Mouse (Mus musculus) kidney, adult 2 months (tissue): Measurements from ENCODE around the gene Trp53tg5. TPM values are rescaled to one million over a fixed set of nuclear protein-coding genes. Genes with fewer than 3 reads are reported as not detected.

Experiments used
- DNase-seq: peaks from one replicate; pipeline ENCODE4 v3.0.0; 2021
- H3K27ac ChIP-seq: fragments of 200-500 bp; 2 replicates; pipeline ENCODE4 v1.5.1; 2012; ENCODE audit warnings: low read depth, low read length, control low read depth, inconsistent platforms; ENCODE audit not compliant: insufficient read depth
- H3K27me3 ChIP-seq: fragments of 200-500 bp; replicated peaks from 2 replicates; pipeline ENCODE4 v1.6.1; 2012; ENCODE audit warnings: mild to moderate bottlenecking, moderate library complexity, low read length, inconsistent platforms; ENCODE audit not compliant: control insufficient read depth, insufficient read depth
- H3K36me3 ChIP-seq: fragments of 200-500 bp; 2 replicates; pipeline ENCODE4 v1.6.1; 2012; ENCODE audit warnings: mild to moderate bottlenecking, moderate library complexity, low read length, inconsistent platforms; ENCODE audit not compliant: control insufficient read depth, insufficient read depth
- H3K4me1 ChIP-seq: fragments of 200-500 bp; 2 replicates; pipeline ENCODE4 v1.6.1; 2011; ENCODE audit warnings: low read length; ENCODE audit not compliant: control insufficient read depth, insufficient read depth
- H3K4me3 ChIP-seq: fragments of 200-500 bp; 2 replicates; pipeline ENCODE4 v1.5.1; 2011; ENCODE audit warnings: mild to moderate bottlenecking, low read depth, low read length, control low read depth; ENCODE audit not compliant: insufficient read depth
- CTCF ChIP-seq: fragments of 200-500 bp; conservative IDR thresholded peaks from 2 replicates; pipeline ENCODE4 v1.5.1; 2011; ENCODE audit warnings: low read depth, mild to moderate bottlenecking, control low read depth, low read length, moderate library complexity, mixed read lengths; ENCODE audit not compliant: insufficient read depth, insufficient read length
- POLR2A ChIP-seq: fragments of 200-500 bp; IDR thresholded peaks from one replicate; pipeline ENCODE4 v1.6.1; 2011; ENCODE audit warnings: low read depth, low read length, control low read depth
- WGBS: fragments of 180-500 bp; shearing (Covaris S2); methylation state at CpG from one replicate; pipeline ENCODE4 v1.1.7; 2018; 5-methylcytosine and 5-hydroxymethylcytosine counted together
- polyA plus RNA-seq: library from polyadenylated mRNA; depleted of rRNA; stranded (reverse); fragments of >200 nt; gene quantifications from 2 replicates; pipeline ENCODE4 v1.2.3, GENCODE M21; 2012

The Trp53tg5 gene
- polyA plus RNA-seq, 1 experiment = not detected

DNA sequence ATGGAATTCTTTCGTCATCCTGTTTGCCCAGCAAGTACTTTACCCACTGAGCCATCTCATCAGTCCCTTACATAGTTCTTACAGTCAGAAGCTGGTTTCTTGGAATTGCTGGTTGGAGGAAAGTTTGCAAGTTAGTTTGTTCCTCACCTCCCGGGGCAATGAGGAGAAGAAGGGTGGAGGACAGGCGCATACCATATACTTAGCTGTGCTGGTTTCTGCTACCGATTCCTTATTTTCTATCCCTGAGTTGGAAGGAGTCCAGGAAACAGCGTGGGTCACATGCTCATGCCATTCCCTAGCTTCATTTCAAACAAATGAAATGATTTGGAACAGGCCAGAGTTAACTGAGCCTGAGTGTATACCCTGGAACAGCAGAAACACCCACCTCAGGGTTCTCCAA is 24.6 kb downstream of the Trp53tg5 start:
- Histone ChIP-seq H3K27me3 (no peaks in the 10 kb centered on the region), H3K4me1 (peaks cover 14% of the 10 kb centered on the region), H3K36me3 (no peaks in the 10 kb centered on the region), H3K4me3 (no peak overlapping the region), H3K27ac (no peak overlapping the region)
- 37% methylated on average over 5 of the region's 5 CpGs for WGBS
- TF ChIP-seq POLR2A = no peak
- TF ChIP-seq CTCF = no peak
- peak; percentile 54 for DNase-seq

DNA sequence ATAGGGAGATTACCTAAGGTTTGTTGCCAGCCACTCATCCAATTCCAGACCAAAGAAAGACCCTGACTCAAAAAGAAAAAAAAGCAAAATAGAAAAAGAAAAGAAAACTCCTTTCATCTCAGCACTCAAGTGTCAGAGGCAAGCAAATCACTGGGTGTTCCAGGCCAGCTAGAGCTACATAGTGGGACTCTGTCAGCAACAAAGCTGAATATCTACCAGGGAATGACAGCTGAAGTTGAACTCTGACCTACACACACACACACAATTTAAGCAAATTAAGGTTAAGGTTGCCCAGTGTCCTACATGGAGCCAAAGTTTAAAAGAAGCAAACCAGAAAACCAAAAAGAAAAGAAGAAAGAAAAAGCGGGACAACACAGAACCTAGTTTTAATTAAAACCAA is 25.4 kb downstream of the Trp53tg5 start:
- DNase-seq = peak; percentile 66

DNA sequence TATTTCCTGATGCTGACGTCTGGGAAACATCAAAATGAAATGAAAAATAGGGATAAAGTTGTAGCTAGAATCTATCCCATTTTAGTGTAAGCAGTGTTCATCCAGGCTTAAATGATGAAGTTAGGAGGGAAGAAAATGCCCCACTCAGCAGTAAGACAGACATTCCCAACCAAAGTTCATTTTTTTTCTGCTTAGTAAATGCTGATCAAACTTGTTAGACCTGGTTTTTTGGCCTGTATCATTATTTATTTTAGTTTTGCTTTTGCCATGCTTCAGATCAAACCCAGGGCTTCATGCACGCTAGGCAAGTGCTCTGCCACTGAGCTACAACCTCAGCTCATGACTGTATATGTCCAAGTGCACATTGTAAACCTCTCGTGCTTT is 27.4 kb downstream of the Trp53tg5 start:
- H3K4me3 ChIP-seq = no peak overlapping the region
- TF ChIP-seq CTCF (no peak), POLR2A (no peak)
- H3K4me1 ChIP-seq = peaks cover 8% of the 10 kb centered on the region; the same call in 1 of the 2 replicates
- 50% methylated on average over 3 of the region's 3 CpGs for WGBS
- no peaks in the 10 kb centered on the region for H3K36me3 ChIP-seq
- peak; percentile 61 for DNase-seq
- no peaks in the 10 kb centered on the region for H3K27me3 ChIP-seq
- H3K27ac ChIP-seq = peak overlapping the region; percentile 34; the same call in 1 of the 2 replicates

More for the DNA sequence above, 25.4 kb downstream of the Trp53tg5 start:
- no peaks in the 10 kb centered on the region for H3K27me3 ChIP-seq
- no peak overlapping the region for H3K27ac ChIP-seq
- 52% methylated on average over 1 of the region's 1 CpGs for WGBS
- H3K36me3 ChIP-seq = no peaks in the 10 kb centered on the region
- TF ChIP-seq CTCF (no peak), POLR2A (no peak)
- no peak overlapping the region for H3K4me3 ChIP-seq
- H3K4me1 ChIP-seq = peaks cover 13% of the 10 kb centered on the region

DNA sequence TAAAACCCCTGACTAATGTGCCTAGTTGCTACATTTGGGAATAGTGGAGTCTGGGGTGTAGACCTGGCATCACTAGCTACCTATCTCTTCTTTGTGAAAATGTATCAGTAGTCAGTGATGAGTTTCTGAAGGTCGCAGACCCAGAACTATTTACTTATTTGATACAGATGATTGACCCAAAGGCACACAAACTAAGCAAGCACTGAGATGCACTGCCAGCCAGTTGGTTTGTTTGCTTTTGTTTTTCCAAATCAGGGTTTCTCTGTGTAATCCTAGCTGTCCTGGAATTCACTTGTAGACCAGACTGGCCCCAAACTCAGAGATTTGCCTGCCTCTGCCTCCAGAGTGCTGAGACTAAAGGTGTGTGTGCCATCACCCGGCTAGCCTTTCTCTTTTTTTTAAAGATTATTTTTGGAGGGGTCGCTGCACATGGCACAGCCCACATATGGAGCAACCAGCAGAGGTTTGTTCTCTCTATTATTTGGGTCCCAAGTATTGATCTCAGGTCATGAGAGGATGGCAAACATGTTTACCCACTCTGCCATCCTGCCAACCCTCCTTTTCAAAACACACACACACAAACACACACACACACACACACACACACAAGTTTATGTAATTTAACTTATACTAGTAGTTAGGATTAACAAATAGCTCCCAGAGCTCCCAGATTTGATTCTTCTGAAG is 28.0 kb downstream of the Trp53tg5 start:
- no peaks in the 10 kb centered on the region for H3K27me3 ChIP-seq
- DNase-seq = no peak
- H3K36me3 ChIP-seq = no peaks in the 10 kb centered on the region
- H3K4me1 ChIP-seq = peaks cover 8% of the 10 kb centered on the region; the same call in 1 of the 2 replicates
- 78% methylated on average over 3 of the region's 3 CpGs for WGBS
- H3K27ac ChIP-seq = 0 out of 2 replicates have a peak overlapping the region, but pooled peaks have one; percentile 8
- no peak overlapping the region for H3K4me3 ChIP-seq
- no peak for TF ChIP-seq POLR2A
- no peak for TF ChIP-seq CTCF

DNA sequence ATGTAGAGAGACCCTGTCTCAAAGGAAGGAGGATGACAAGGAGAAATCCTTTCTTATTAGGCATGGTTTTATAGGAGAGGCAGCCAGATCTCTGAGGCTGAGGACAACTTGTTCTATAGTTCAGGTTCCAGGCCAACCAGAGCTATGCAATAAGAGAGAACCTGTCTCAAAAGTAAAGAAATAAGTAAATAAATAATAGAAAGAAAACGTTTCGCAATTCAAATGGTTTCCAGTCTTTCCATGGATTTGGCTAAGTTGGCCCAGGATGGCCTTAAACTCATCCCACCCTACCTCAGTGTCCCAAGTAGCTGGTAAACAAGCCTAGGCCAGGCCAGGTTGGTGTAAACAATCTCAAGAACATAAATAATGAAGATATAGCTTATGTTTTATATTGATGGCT is 28.8 kb downstream of the Trp53tg5 start:
- Histone ChIP-seq H3K27me3 (no peaks in the 10 kb centered on the region), H3K36me3 (no peaks in the 10 kb centered on the region; the same call in 1 of the 2 replicates), H3K27ac (no peak overlapping the region), H3K4me1 (peaks cover 8% of the 10 kb centered on the region; the same call in 1 of the 2 replicates), H3K4me3 (no peak overlapping the region)
- 76% methylated on average over 2 of the region's 2 CpGs for WGBS
- TF ChIP-seq CTCF (no peak), POLR2A (no peak)
- no peak for DNase-seq

DNA sequence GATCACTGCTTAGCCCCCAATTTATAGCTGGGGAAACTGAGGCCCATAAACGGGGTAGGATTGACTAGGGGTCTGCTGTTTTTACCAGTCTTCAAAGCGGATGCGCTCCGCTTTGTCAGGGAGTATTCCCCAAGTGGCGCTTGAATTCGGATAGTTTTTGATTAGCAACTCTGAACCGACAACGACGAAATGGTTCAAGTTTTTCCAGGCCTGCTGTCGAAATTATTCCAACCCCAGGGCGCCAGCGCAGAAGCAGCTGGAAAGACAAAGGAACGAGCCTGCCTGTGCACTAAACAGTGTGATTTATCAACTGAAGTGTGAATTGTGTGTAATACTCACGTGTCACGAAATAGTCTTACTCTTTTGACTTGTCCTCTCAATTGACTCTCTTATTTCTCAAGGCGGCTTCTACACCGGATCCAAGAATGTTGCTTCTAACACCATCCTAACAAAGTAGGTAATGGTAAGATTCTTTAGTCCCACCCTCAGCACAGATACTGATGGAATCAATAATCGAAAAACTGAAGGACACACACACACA is 30.0 kb downstream of the Trp53tg5 start, which contains the start of gene Sdc4:
TSS of gene Sdc4 (minus strand) at position 428 of the 541 bp plus-strand sequence.
- WGBS = 11% methylated on average over 18 of the region's 18 CpGs
- Histone ChIP-seq H3K36me3 (no peaks in the 10 kb centered on the region; the same call in 1 of the 2 replicates), H3K27me3 (no peaks in the 10 kb centered on the region), H3K4me3 (peak within 1 kb of the TSS; percentile 95), H3K27ac (peak within 1 kb of the TSS; percentile 98), H3K4me1 (peaks cover 12% of the 10 kb centered on the region; the same call in 1 of the 2 replicates)
- TF ChIP-seq CTCF = no peak
- TF ChIP-seq POLR2A = no peak
- no peak for DNase-seq

DNA sequence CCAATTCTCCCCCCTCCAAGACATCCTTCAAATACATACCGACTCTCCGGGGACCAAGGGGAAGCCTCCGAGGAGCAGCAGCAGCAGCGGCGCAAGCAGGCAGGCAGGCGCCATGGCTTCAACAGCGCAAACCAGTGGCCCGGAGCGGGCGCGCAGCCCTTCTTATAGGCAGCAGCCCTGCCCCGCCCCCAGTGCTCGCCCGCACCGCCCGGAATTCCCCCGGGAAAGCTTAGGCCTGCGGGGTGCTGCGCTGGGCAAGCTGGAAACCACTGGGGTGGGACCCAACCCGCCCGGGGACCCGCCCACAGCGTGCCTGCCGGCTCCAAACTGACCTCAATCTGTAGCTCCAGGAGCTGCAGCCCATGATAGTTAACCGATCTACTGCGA is 30.5 kb downstream of the Trp53tg5 start:
- TF ChIP-seq CTCF (no peak), POLR2A (peak; percentile 97)
- WGBS = under 1% methylated on average over 26 of the region's 26 CpGs
- peak overlapping the region; percentile 98 for H3K27ac ChIP-seq
- H3K4me1 ChIP-seq = peaks cover 14% of the 10 kb centered on the region; the same call in 1 of the 2 replicates
- H3K4me3 ChIP-seq = peak overlapping the region; percentile 95
- H3K27me3 ChIP-seq = no peaks in the 10 kb centered on the region
- no peaks in the 10 kb centered on the region; the same call in 1 of the 2 replicates for H3K36me3 ChIP-seq
- DNase-seq = peak; percentile 96
